11 mouse cellular contexts compared by ENCODE assay signal in the genomic region with DNA sequence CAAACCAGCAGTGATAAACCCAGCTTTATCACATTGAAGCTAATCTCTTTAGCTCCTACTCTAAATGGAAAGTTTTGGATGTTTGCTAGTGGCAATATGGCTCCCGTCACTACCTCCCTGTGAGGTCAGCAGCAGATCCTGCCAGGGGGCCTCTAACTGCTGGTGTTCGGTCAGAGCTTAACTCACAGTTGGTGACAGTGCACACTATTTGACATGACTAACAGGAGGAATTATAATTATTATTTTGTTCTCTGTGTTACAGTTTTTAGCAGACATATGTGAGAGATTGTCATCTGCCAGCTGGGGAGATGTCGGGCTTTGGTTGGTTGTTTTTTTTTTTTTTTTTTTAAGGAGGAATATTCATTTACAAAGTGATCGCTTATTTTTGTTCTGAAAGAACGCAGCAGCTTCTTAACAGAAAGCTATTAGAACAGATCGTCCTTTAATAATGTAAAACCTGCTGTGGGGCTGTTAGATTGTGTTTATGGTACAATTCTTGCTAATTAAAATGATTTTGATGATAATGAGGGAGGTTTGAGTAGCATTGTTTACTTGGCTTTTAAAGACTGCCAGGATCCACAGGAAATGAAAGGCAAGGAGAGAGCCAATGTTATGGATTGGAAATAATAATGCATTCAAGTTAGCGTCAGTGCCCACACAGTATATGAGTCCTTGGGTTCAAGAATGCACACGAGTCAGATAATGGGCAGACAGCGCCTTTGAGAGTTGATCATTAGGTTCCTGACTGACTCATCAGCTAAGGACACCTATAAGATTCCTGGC.
DNase-seq lines count a peak whose midpoint lies in the region; ATAC-seq lines count a peak whose summit lies in the region.
"Had no signal": no experiment of that assay in that cellular context is flagged by ENCODE, and none has a peak within 500 bp of the region (broad histone marks: within the 10 kb centered on the region; RNA-seq: fewer than 3 reads in every experiment).

No protein-coding gene starts in this region.

- no peaks in the 10 kb centered on the region for H3K27me3 ChIP-seq in hindbrain, embryonic 14.5 days (ENCODE audit: control insufficient read depth, insufficient read depth, low read length)
- no peaks in the 10 kb centered on the region for H3K27me3 ChIP-seq in hindbrain, embryonic 11.5 days (ENCODE audit: control insufficient read depth, insufficient read depth, low read length)
- no peaks in the 10 kb centered on the region for H3K27me3 ChIP-seq in midbrain, embryonic 15.5 days (replicated peaks)
- 0 out of 2 replicates have a peak, but pooled peaks cover 2% of the 10 kb centered on the region for H3K27me3 ChIP-seq in midbrain, embryonic 13.5 days
- no peaks in the 10 kb centered on the region for H3K27me3 ChIP-seq in forebrain, embryonic 14.5 days (replicated peaks; ENCODE audit: control insufficient read depth, insufficient read depth, low read length)
- H3K27me3 ChIP-seq in neural tube, embryonic 15.5 days (replicated peaks), result no peaks in the 10 kb centered on the region
- H3K27me3 ChIP-seq: stomach, embryonic 15.5 days had no signal

- no peak for DNase-seq in hindbrain, embryonic 14.5 days (ENCODE audit: low spot score)
- DNase-seq in hindbrain, embryonic 11.5 days (ENCODE audit: low spot score), result no peak
- DNase-seq in forebrain, embryonic 14.5 days (ENCODE audit: low spot score), result peak; percentile 63
- no peak for DNase-seq in kidney, adult 11 months
- DNase-seq: cerebellum, postnatal 25 days; right cerebral cortex, postnatal 4 days had no signal

- H3K4me3 ChIP-seq in hindbrain, embryonic 14.5 days (replicated peaks; ENCODE audit: low read length), result no peak overlapping the region
- H3K4me3 ChIP-seq in hindbrain, embryonic 11.5 days (ENCODE audit: low read depth, low read length), result no peak overlapping the region
- H3K4me3 ChIP-seq in midbrain, embryonic 15.5 days, result no peak overlapping the region
- no peak overlapping the region for H3K4me3 ChIP-seq in midbrain, embryonic 13.5 days (replicated peaks)
- H3K4me3 ChIP-seq in forebrain, embryonic 14.5 days (ENCODE audit: low read depth, low read length), result no peak overlapping the region
- no peak overlapping the region for H3K4me3 ChIP-seq in neural tube, embryonic 15.5 days (replicated peaks)
- H3K4me3 ChIP-seq: stomach, embryonic 15.5 days had no signal

- H3K4me2 ChIP-seq in hindbrain, embryonic 14.5 days (replicated peaks), result no peak overlapping the region
- H3K4me2 ChIP-seq in hindbrain, embryonic 11.5 days (replicated peaks; ENCODE audit: low read depth, low read length), result no peak overlapping the region
- no peak overlapping the region for H3K4me2 ChIP-seq in midbrain, embryonic 15.5 days
- H3K4me2 ChIP-seq in midbrain, embryonic 13.5 days (replicated peaks), result no peak overlapping the region
- no peak overlapping the region for H3K4me2 ChIP-seq in forebrain, embryonic 14.5 days (ENCODE audit: low read length)
- peak overlapping the region; percentile 22; the same call in 1 of the 2 replicates for H3K4me2 ChIP-seq in neural tube, embryonic 15.5 days
- H3K4me2 ChIP-seq: stomach, embryonic 15.5 days had no signal

- H3K27ac ChIP-seq in hindbrain, embryonic 14.5 days, result no peak overlapping the region
- H3K27ac ChIP-seq in hindbrain, embryonic 11.5 days (ENCODE audit: low read depth, low read length), result no peak overlapping the region
- H3K27ac ChIP-seq in midbrain, embryonic 15.5 days, result no peak overlapping the region
- H3K27ac ChIP-seq in midbrain, embryonic 13.5 days, result no peak overlapping the region
- no peak overlapping the region; the same call in 1 of the 2 replicates for H3K27ac ChIP-seq in forebrain, embryonic 14.5 days (ENCODE audit: low read depth, low read length)
- H3K27ac ChIP-seq in neural tube, embryonic 15.5 days (replicated peaks), result peak overlapping the region; percentile 41; the same call in 1 of the 2 replicates
- H3K27ac ChIP-seq: stomach, embryonic 15.5 days had no signal

- no peaks in the 10 kb centered on the region; the same call in 1 of the 2 replicates for H3K36me3 ChIP-seq in hindbrain, embryonic 14.5 days (replicated peaks; ENCODE audit: control insufficient read depth, insufficient read depth)
- H3K36me3 ChIP-seq in hindbrain, embryonic 11.5 days (ENCODE audit: control insufficient read depth, insufficient read depth, low read length), result no peaks in the 10 kb centered on the region
- no peaks in the 10 kb centered on the region for H3K36me3 ChIP-seq in midbrain, embryonic 15.5 days (replicated peaks)
- H3K36me3 ChIP-seq in midbrain, embryonic 13.5 days, result 0 out of 2 replicates have a peak, but pooled peaks cover 3% of the 10 kb centered on the region
- H3K36me3 ChIP-seq in forebrain, embryonic 14.5 days (ENCODE audit: control insufficient read depth, insufficient read depth, low read length), result no peaks in the 10 kb centered on the region
- no peaks in the 10 kb centered on the region for H3K36me3 ChIP-seq in neural tube, embryonic 15.5 days
- H3K36me3 ChIP-seq: stomach, embryonic 15.5 days had no signal

- WGBS in hindbrain, embryonic 14.5 days, result 39% methylated on average over 9 of the region's 9 CpGs
- 65% methylated on average over 9 of the region's 9 CpGs for WGBS in hindbrain, embryonic 11.5 days
- 45% methylated on average over 9 of the region's 9 CpGs for WGBS in midbrain, embryonic 15.5 days
- 49% methylated on average over 9 of the region's 9 CpGs for WGBS in midbrain, embryonic 13.5 days
- WGBS in forebrain, embryonic 14.5 days, result 15% methylated on average over 9 of the region's 9 CpGs
- 33% methylated on average over 9 of the region's 9 CpGs for WGBS in neural tube, embryonic 15.5 days

- no peak overlapping the region for H3K9ac ChIP-seq in hindbrain, embryonic 14.5 days
- no peak overlapping the region for H3K9ac ChIP-seq in hindbrain, embryonic 11.5 days (ENCODE audit: low read depth, low read length)
- no peak overlapping the region for H3K9ac ChIP-seq in midbrain, embryonic 15.5 days
- no peak overlapping the region for H3K9ac ChIP-seq in midbrain, embryonic 13.5 days (replicated peaks)
- H3K9ac ChIP-seq in forebrain, embryonic 14.5 days (ENCODE audit: low read length), result no peak overlapping the region
- H3K9ac ChIP-seq in neural tube, embryonic 15.5 days (replicated peaks), result no peak overlapping the region
- H3K9ac ChIP-seq: stomach, embryonic 15.5 days had no signal

- H3K9me3 ChIP-seq in hindbrain, embryonic 14.5 days (ENCODE audit: control insufficient read depth, low read length), result no peaks in the 10 kb centered on the region
- H3K9me3 ChIP-seq in hindbrain, embryonic 11.5 days (ENCODE audit: control insufficient read depth, low read length), result no peaks in the 10 kb centered on the region
- H3K9me3 ChIP-seq in midbrain, embryonic 15.5 days, result no peaks in the 10 kb centered on the region
- no peaks in the 10 kb centered on the region for H3K9me3 ChIP-seq in midbrain, embryonic 13.5 days
- H3K9me3 ChIP-seq in forebrain, embryonic 14.5 days (replicated peaks; ENCODE audit: control insufficient read depth, low read length), result no peaks in the 10 kb centered on the region
- no peaks in the 10 kb centered on the region for H3K9me3 ChIP-seq in neural tube, embryonic 15.5 days (replicated peaks)
- H3K9me3 ChIP-seq: stomach, embryonic 15.5 days had no signal

- ATAC-seq in hindbrain, embryonic 14.5 days (ENCODE audit: low FRiP score), result 0 out of 2 replicates have a peak, but pooled peaks have one; percentile 34
- ATAC-seq in hindbrain, embryonic 11.5 days (ENCODE audit: low FRiP score), result no peak
- ATAC-seq in midbrain, embryonic 15.5 days (replicated peaks), result peak; percentile 54; the same call in 1 of the 2 replicates
- no peak for ATAC-seq in midbrain, embryonic 13.5 days
- peak; percentile 74; the same call in 1 of the 2 replicates for ATAC-seq in forebrain, embryonic 14.5 days
- ATAC-seq in neural tube, embryonic 15.5 days (ENCODE audit: low FRiP score), result peak; percentile 29; the same call in 1 of the 2 replicates
- ATAC-seq: inflammation-experienced regulatory T-cells, adult 6 months had no signal

- H3K4me1 ChIP-seq in hindbrain, embryonic 14.5 days (replicated peaks; ENCODE audit: control insufficient read depth, insufficient read depth, low read length), result peaks cover 13% of the 10 kb centered on the region; the same call in 1 of the 2 replicates
- H3K4me1 ChIP-seq in hindbrain, embryonic 11.5 days (replicated peaks; ENCODE audit: control insufficient read depth, insufficient read depth, low read length), result no peaks in the 10 kb centered on the region
- H3K4me1 ChIP-seq in midbrain, embryonic 15.5 days, result peaks cover 12% of the 10 kb centered on the region
- peaks cover 24% of the 10 kb centered on the region for H3K4me1 ChIP-seq in midbrain, embryonic 13.5 days (replicated peaks)
- H3K4me1 ChIP-seq in forebrain, embryonic 14.5 days (ENCODE audit: control insufficient read depth, insufficient read depth, low read length), result peaks cover 12% of the 10 kb centered on the region
- H3K4me1 ChIP-seq in neural tube, embryonic 15.5 days, result peaks cover 22% of the 10 kb centered on the region
- H3K4me1 ChIP-seq: stomach, embryonic 15.5 days had no signal

Comparison
In these comparisons a context has a peak if more than half of its experiments do, and no peak if none do; other contexts are left out.
1. ATAC-seq: peak in hindbrain, embryonic 14.5 days (single experiment), midbrain, embryonic 15.5 days (single experiment), forebrain, embryonic 14.5 days (single experiment) and neural tube, embryonic 15.5 days (single experiment); none in hindbrain, embryonic 11.5 days (single experiment) and midbrain, embryonic 13.5 days (single experiment).